Mouse (Mus musculus) neural tube, embryonic 10.5 days (tissue): ENCODE data around the gene Gpatch8.

Experiments used
- DNase-seq: peaks from one replicate; pipeline ENCODE4 v3.0.0-alpha.2; 2017; ENCODE audit warnings: low spot score; ENCODE audit errors: extremely low spot score

Gene Gpatch8

GRCm38 (mm10) chr11:102455740-102456396, 100.3 kb downstream of the Gpatch8 start:
- peak; percentile 84 for DNase-seq

GRCm38 (mm10) chr11:102453131-102453530, 103.1 kb downstream of the Gpatch8 start:
- DNase-seq, result no peak

- DNase-seq, result no peak
These were observed 106.9 kb downstream of the Gpatch8 start for GRCm38 (mm10) chr11:102449043-102450008.

- no peak for DNase-seq
These were observed 107.9 kb downstream of the Gpatch8 start for GRCm38 (mm10) chr11:102448327-102448726.

GRCm38 (mm10) chr11:102447497-102447896, 108.7 kb downstream of the Gpatch8 start, which contains the start of gene Fam171a2:
TSS of gene Fam171a2 (minus strand) at chr11:102447682.
- peak; percentile 92 for DNase-seq

GRCm38 (mm10) chr11:102446581-102447461, 109.4 kb downstream of the Gpatch8 start:
- peak; percentile 81 for DNase-seq

GRCm38 (mm10) chr11:102445891-102446361, 110.3 kb downstream of the Gpatch8 start:
- DNase-seq, result no peak

GRCm38 (mm10) chr11:102445264-102445890, 110.8 kb downstream of the Gpatch8 start:
- no peak for DNase-seq

GRCm38 (mm10) chr11:102444781-102445180, 111.4 kb downstream of the Gpatch8 start:
- DNase-seq, result no peak

- no peak for DNase-seq
These were observed 111.9 kb downstream of the Gpatch8 start for GRCm38 (mm10) chr11:102444321-102444720.

- no peak for DNase-seq
These were observed 112.5 kb downstream of the Gpatch8 start for GRCm38 (mm10) chr11:102443740-102444139.

GRCm38 (mm10) chr11:102442089-102442488, 114.1 kb downstream of the Gpatch8 start:
- DNase-seq, result no peak

GRCm38 (mm10) chr11:102441434-102441833, 114.8 kb downstream of the Gpatch8 start:
- no peak for DNase-seq

GRCm38 (mm10) chr11:102440255-102440654, 115.9 kb downstream of the Gpatch8 start:
- no peak for DNase-seq

- DNase-seq, result no peak
These were observed 116.8 kb downstream of the Gpatch8 start for GRCm38 (mm10) chr11:102439093-102440082.

- peak; percentile 96 for DNase-seq
These were observed 117.7 kb downstream of the Gpatch8 start for GRCm38 (mm10) chr11:102438212-102439092.

GRCm38 (mm10) chr11:102437120-102438061, 118.8 kb downstream of the Gpatch8 start:
- DNase-seq, result peak; percentile 72
